ENCODE assay signal across 8 mouse cellular contexts in genomic region chr12:25094621-25095521, GRCm38 (mm10). TPM values are rescaled to one million over a fixed set of nuclear protein-coding genes. Genes with fewer than 3 reads are reported as not detected.
A peak's percentile ranks its signal among the peaks of the same experiment; 100 is the strongest.
DNase-seq lines count a peak whose midpoint lies in the region; ATAC-seq and TF ChIP-seq lines count a peak whose summit lies in the region.

No protein-coding gene starts in this region.

- TF ChIP-seq CTCF in hindbrain, postnatal 0 days (IDR thresholded peaks at IDR 0.05; ENCODE audit: low read depth) = no peak; the same call in 1 of the 2 replicates
- TF ChIP-seq CTCF in olfactory bulb, adult 2 months (IDR thresholded peaks at IDR 0.05; ENCODE audit: insufficient read depth, low read depth, low read length) = no peak

- H3K4me1 ChIP-seq in forebrain, embryonic 13.5 days = peaks cover 54% of the 10 kb centered on the region
- peaks cover 16% of the 10 kb centered on the region for H3K4me1 ChIP-seq in hindbrain, postnatal 0 days (ENCODE audit: insufficient read depth, low read length)
- H3K4me1 ChIP-seq in liver, embryonic 15.5 days (replicated peaks) = peaks cover 18% of the 10 kb centered on the region
- H3K4me1 ChIP-seq in olfactory bulb, adult 2 months (ENCODE audit: control insufficient read depth, insufficient read depth, low read length) = peaks cover 29% of the 10 kb centered on the region

- WGBS in forebrain, embryonic 13.5 days = 2% methylated on average over 22 of the region's 22 CpGs
- 1% methylated on average over 22 of the region's 22 CpGs for WGBS in hindbrain, postnatal 0 days
- WGBS in liver, embryonic 15.5 days (ENCODE audit: insufficient replicate concordance) = 3% methylated on average over 22 of the region's 22 CpGs
- 4% methylated on average over 22 of the region's 22 CpGs for WGBS in olfactory bulb, adult 2 months

- peak overlapping the region; percentile 94 for H3K4me2 ChIP-seq in forebrain, embryonic 13.5 days
- H3K4me2 ChIP-seq in hindbrain, postnatal 0 days (ENCODE audit: low read depth, low read length) = peak overlapping the region; percentile 95
- H3K4me2 ChIP-seq in liver, embryonic 15.5 days = peak overlapping the region; percentile 74

- peak overlapping the region; percentile 60 for H3K4me3 ChIP-seq in forebrain, embryonic 13.5 days
- H3K4me3 ChIP-seq in hindbrain, postnatal 0 days (ENCODE audit: low read length) = peak overlapping the region; percentile 81
- peak overlapping the region; percentile 63 for H3K4me3 ChIP-seq in liver, embryonic 15.5 days (replicated peaks)
- H3K4me3 ChIP-seq in olfactory bulb, adult 2 months (ENCODE audit: insufficient read depth, low read depth, low read length) = peak overlapping the region; percentile 62

- H3K27ac ChIP-seq in forebrain, embryonic 13.5 days = peak overlapping the region; percentile 41
- peak overlapping the region; percentile 80 for H3K27ac ChIP-seq in hindbrain, postnatal 0 days
- peak overlapping the region; percentile 51 for H3K27ac ChIP-seq in liver, embryonic 15.5 days (replicated peaks)
- H3K27ac ChIP-seq in olfactory bulb, adult 2 months (ENCODE audit: insufficient read depth, low read depth, low read length) = peak overlapping the region; percentile 35

- H3K27me3 ChIP-seq in forebrain, embryonic 13.5 days = peaks cover 3% of the 10 kb centered on the region; the same call in 1 of the 2 replicates
- H3K27me3 ChIP-seq in hindbrain, postnatal 0 days (ENCODE audit: insufficient read depth, low read length) = no peaks in the 10 kb centered on the region
- H3K27me3 ChIP-seq in liver, embryonic 15.5 days = peaks cover 80% of the 10 kb centered on the region

- peak; percentile 38 to 46 for DNase-seq in right cerebral cortex, postnatal 10 days (ENCODE audit: low spot score in 2 of 2)
- no peak for DNase-seq in right cerebral cortex, adult 18-20 months
- peak; percentile 37 for DNase-seq in adrenal gland, postnatal 14 days
- peak; percentile 50 for DNase-seq in hindbrain, postnatal 0 days (ENCODE audit: low spot score)
- no peak for DNase-seq in c-Kit-positive CD71-positive TER-119-positive erythroid progenitor cells, embryonic 14.5 days (ENCODE audit: low spot score)

- H3K36me3 ChIP-seq in forebrain, embryonic 13.5 days (ENCODE audit: poor library complexity, severe bottlenecking) = no peaks in the 10 kb centered on the region
- no peaks in the 10 kb centered on the region for H3K36me3 ChIP-seq in hindbrain, postnatal 0 days (ENCODE audit: insufficient read depth, low read length)
- H3K36me3 ChIP-seq in liver, embryonic 15.5 days (replicated peaks) = no peaks in the 10 kb centered on the region

- no peaks in the 10 kb centered on the region for H3K9me3 ChIP-seq in forebrain, embryonic 13.5 days (replicated peaks)
- no peaks in the 10 kb centered on the region for H3K9me3 ChIP-seq in hindbrain, postnatal 0 days (ENCODE audit: low read length)
- no peaks in the 10 kb centered on the region for H3K9me3 ChIP-seq in liver, embryonic 15.5 days (replicated peaks)

- no peak for ATAC-seq in forebrain, embryonic 13.5 days
- ATAC-seq in hindbrain, postnatal 0 days = no peak
- no peak for ATAC-seq in liver, embryonic 15.5 days (ENCODE audit: insufficient read depth)

- no peak for TF ChIP-seq POLR2A in olfactory bulb, adult 2 months (IDR thresholded peaks at IDR 0.05; ENCODE audit: insufficient read depth, low read depth, low read length)

- peak overlapping the region; percentile 75 for H3K9ac ChIP-seq in forebrain, embryonic 13.5 days
- peak overlapping the region; percentile 76 for H3K9ac ChIP-seq in hindbrain, postnatal 0 days (replicated peaks; ENCODE audit: low read length)
- peak overlapping the region; percentile 54 for H3K9ac ChIP-seq in liver, embryonic 15.5 days

RNA-seq across cellular contexts. Expression of gene Id2, which starts 2.1 kb away (rescaled TPM):
- 359 and 395 TPM in 2 replicates for total RNA-seq in adrenal gland, postnatal 14 days (2021)
- 195 and 253 TPM in 2 replicates for polyA plus RNA-seq in forebrain, embryonic 13.5 days (2015; fragmentation: Nextera tagmentation; extraction: Ambion mirVana)
- 202 and 242 TPM in 2 replicates for total RNA-seq in hindbrain, postnatal 0 days (2014; rRNA removed)
- polyA plus RNA-seq in hindbrain, postnatal 0 days (2015; fragmentation: Nextera tagmentation; extraction: Ambion mirVana) = 518 and 585 TPM in 2 replicates
- 105 and 126 TPM in 2 replicates for polyA plus RNA-seq in liver, embryonic 15.5 days (2015; fragmentation: Nextera tagmentation; extraction: Ambion mirVana)
- polyA plus RNA-seq in olfactory bulb, adult 2 months (2012; ENCODE audit: insufficient read depth, insufficient read length, low replicate concordance, missing spikeins) = not detected in 2 replicates

Comparison
In these comparisons a context has a peak if more than half of its experiments do, and no peak if none do; other contexts are left out.
1. DNase-seq: peak in right cerebral cortex, postnatal 10 days (2 of 2), adrenal gland, postnatal 14 days (single experiment) and hindbrain, postnatal 0 days (single experiment); none in right cerebral cortex, adult 18-20 months (single experiment) and c-Kit-positive CD71-positive TER-119-positive erythroid progenitor cells, embryonic 14.5 days (single experiment).
2. Peak in every context shown above with its lines, with median percentiles within 50 percentile points of each other: H3K27ac ChIP-seq, H3K4me2 ChIP-seq, H3K4me3 ChIP-seq and H3K9ac ChIP-seq.